Comparison of ENCODE assay signal across 17 mouse cellular contexts in genomic region chr4:29742746-29743145, GRCm38 (mm10).
"Had no signal": no experiment of that assay in that cellular context is flagged by ENCODE, and none has a peak within 500 bp of the region (broad histone marks: within the 10 kb centered on the region; RNA-seq: fewer than 3 reads in every experiment).

No protein-coding gene starts in this region.

- H3K27me3 ChIP-seq: midbrain, embryonic 12.5 days; neural tube, embryonic 13.5 days; neural tube, embryonic 15.5 days had no signal

- H3K4me3 ChIP-seq: midbrain, embryonic 10.5 days; midbrain, embryonic 12.5 days; myocyte; neural tube, embryonic 13.5 days; neural tube, embryonic 15.5 days had no signal

- H3K9ac ChIP-seq: liver, embryonic 14.5 days; lung, embryonic 14.5 days; midbrain, embryonic 12.5 days; neural tube, embryonic 13.5 days; neural tube, embryonic 15.5 days had no signal

- H3K4me1 ChIP-seq: midbrain, embryonic 10.5 days; midbrain, embryonic 12.5 days; neural tube, embryonic 13.5 days; neural tube, embryonic 15.5 days had no signal

- H3K4me2 ChIP-seq: lung, embryonic 14.5 days; midbrain, embryonic 12.5 days; neural tube, embryonic 13.5 days; neural tube, embryonic 15.5 days had no signal

- H3K36me3 ChIP-seq: midbrain, embryonic 10.5 days; midbrain, embryonic 12.5 days; neural tube, embryonic 13.5 days; neural tube, embryonic 15.5 days had no signal

- H3K27ac ChIP-seq: liver, embryonic 14.5 days; midbrain, embryonic 10.5 days; midbrain, embryonic 12.5 days; neural tube, embryonic 13.5 days; neural tube, embryonic 15.5 days had no signal

- DNase-seq: lung, adult 18-20 months; lung, embryonic 14.5 days; lung, postnatal 10 days; lung, postnatal 4 days; right cerebral cortex, adult 18-20 months; right cerebral cortex, postnatal 25 days; right cerebral cortex, postnatal 4 days; spleen, adult 18-20 months; thymus, adult 18-20 months; thymus, postnatal 14 days; thymus, postnatal 36 days had no signal

- H3K9me3 ChIP-seq: midbrain, embryonic 10.5 days; midbrain, embryonic 12.5 days; neural tube, embryonic 13.5 days; neural tube, embryonic 15.5 days had no signal
